Mouse (Mus musculus) olfactory bulb, adult 2 months (tissue): Measurements from ENCODE around the gene Ift46. TPM values are rescaled to one million over a fixed set of nuclear protein-coding genes. Genes with fewer than 3 reads are reported as not detected.

ENCODE experiments used
- H3K27ac ChIP-seq: fragments of 200-500 bp; 2 replicates; pipeline ENCODE4 v1.5.1; 2012; ENCODE audit warnings: low read depth, low read length; ENCODE audit not compliant: insufficient read depth
- H3K4me1 ChIP-seq: fragments of 200-500 bp; 2 replicates; pipeline ENCODE4 v1.6.1; 2012; ENCODE audit warnings: low read length; ENCODE audit not compliant: control insufficient read depth, insufficient read depth
- H3K4me3 ChIP-seq: fragments of 200-500 bp; 2 replicates; pipeline ENCODE4 v1.5.1; 2012; ENCODE audit warnings: mild to moderate bottlenecking, low read depth, low read length, moderate library complexity; ENCODE audit not compliant: insufficient read depth
- CTCF ChIP-seq: fragments of 200-500 bp; IDR thresholded peaks from 2 replicates; pipeline ENCODE4 v1.5.1; 2012; ENCODE audit warnings: low read depth, mild to moderate bottlenecking, low read length, moderate library complexity; ENCODE audit not compliant: insufficient read depth
- POLR2A ChIP-seq: fragments of 200-500 bp; IDR thresholded peaks from 2 replicates; pipeline ENCODE4 v1.6.1; 2012; ENCODE audit warnings: mild to moderate bottlenecking, low read depth, low read length, moderate library complexity; ENCODE audit not compliant: insufficient read depth
- WGBS: fragments of 180-500 bp; shearing (Covaris S2); methylation state at CpG from one replicate; pipeline ENCODE4 v1.1.7; 2018; 5-methylcytosine and 5-hydroxymethylcytosine counted together
- polyA plus RNA-seq: library from polyadenylated mRNA; stranded (reverse); fragments of >200 nt; gene quantifications from 2 replicates; pipeline ENCODE4 v1.2.4, GENCODE M21; 2012; ENCODE audit warnings: low replicate concordance; ENCODE audit not compliant: missing spikeins, insufficient read depth, insufficient read length

The Ift46 gene
- polyA plus RNA-seq = not detected in 2 replicates

DNA sequence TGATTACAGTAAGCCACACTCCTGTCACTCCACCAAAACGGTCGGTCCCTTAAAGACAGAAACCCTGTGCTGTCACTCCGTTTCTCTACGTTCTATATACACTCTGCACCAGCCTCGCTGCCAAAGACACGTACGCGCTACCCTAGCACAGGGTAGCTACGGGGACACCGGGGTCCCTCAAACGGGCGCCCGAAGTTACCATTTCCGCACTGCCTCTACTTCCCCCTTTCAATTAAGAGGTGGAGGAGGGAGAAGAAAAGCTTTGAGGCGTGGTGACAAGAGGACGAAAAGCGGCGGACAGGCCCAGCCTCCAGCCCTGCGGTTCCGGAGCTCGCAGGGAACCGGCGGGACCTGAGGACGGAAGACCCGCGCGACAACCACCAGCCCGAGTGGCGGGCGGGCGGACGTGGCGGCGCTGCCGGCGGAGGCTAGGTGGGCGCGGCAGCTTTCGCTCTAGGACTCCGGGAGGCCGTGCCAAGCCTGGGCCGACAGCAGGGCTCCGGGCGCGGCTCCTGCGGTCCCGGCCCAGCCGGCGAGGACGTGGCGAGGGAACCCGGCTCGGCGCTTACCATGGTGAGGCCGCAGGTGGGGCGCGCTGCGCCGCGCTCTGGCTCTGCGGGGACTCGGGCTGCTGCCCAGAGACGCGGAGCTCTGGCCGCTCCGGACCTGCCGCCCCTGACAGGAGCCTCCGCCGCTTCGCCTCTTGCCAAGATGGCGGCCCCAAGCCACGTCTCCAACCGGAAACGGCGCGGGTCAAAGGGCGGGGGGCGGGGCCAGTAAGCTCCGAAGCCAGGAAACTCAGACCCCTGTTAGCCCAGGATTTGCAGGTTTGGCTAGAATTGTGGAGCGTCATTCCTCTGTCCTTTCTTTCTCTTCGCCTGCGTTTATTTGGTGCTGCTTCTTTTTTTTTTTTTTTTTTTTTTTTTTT is at the start of gene Ift46, which contains the start of gene Arcn1:
Gene Ift46, plus strand, starts transcription at position 808 of the 928 bp plus-strand sequence.
Gene Arcn1, minus strand, starts transcription at position 745 of the 928 bp plus-strand sequence.
- peak within 1 kb of the TSS; percentile 63 for H3K27ac ChIP-seq
- TF ChIP-seq CTCF (no peak), POLR2A (peak; percentile 71)
- under 1% methylated on average over 82 of the region's 82 CpGs for WGBS
- H3K4me3 ChIP-seq = peak within 1 kb of the TSS; percentile 80
- H3K4me1 ChIP-seq = peaks cover 3% of the 10 kb centered on the region

DNA sequence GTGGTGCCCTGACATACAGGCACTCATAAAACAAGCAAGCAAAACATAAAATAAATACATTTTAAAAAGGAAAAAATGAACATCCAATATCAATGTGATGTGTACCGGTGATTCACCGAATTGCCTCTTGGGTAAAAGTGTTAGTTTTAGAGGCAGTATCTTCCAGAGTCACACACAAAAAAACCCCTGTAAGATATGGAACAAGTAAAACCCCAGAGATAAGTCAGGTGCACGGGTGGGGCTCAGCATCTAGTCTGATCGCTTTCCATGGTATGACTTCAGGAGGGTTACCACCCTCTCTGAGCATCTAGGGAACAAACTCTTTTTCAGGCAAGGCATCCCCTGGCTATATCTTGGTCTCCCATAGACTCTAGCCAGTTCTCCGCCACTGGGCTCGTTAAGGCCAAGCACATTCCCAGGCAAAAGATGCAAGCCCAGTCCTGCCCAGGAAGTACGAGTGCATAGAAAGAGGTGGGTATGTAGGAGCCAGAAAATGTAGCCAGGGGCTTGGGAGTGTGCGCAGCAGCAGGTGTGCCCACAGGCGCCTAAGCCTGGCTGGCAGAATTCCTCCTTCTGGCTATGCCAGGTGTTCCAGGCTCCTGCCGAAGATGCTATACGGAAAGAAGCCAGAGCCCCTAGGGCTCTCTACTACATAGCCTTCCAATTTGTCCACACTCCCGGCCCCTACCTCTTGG is 48.6 kb upstream of the Ift46 start:
- TF ChIP-seq CTCF = no peak
- no peak for TF ChIP-seq POLR2A
- Histone ChIP-seq H3K4me1 (peaks cover 70% of the 10 kb centered on the region), H3K27ac (peak overlapping the region; percentile 85), H3K4me3 (peak overlapping the region; percentile 81)
- WGBS = 44% methylated on average over 12 of the region's 12 CpGs

- TF ChIP-seq POLR2A (no peak), CTCF (no peak)
- Histone ChIP-seq H3K27ac (peak overlapping the region; percentile 85), H3K4me3 (peak overlapping the region; percentile 81), H3K4me1 (peaks cover 70% of the 10 kb centered on the region)
- WGBS = 27% methylated on average over 8 of the region's 8 CpGs
Measured at GRCm38 (mm10) chr9:44719632-44720357, 47.9 kb upstream of the Ift46 start.

GRCm38 (mm10) chr9:44720358-44721153 is 47.2 kb upstream of the Ift46 start:
- TF ChIP-seq POLR2A = no peak
- no peak for TF ChIP-seq CTCF
- H3K4me1 ChIP-seq = peaks cover 66% of the 10 kb centered on the region
- 5% methylated on average over 9 of the region's 9 CpGs for WGBS

GRCm38 (mm10) chr9:44721154-44721876 is 46.4 kb upstream of the Ift46 start:
- H3K4me3 ChIP-seq = peak overlapping the region; percentile 81

More at GRCm38 (mm10) chr9:44720358-44721153, 47.2 kb upstream of the Ift46 start:
- peak overlapping the region; percentile 81 for H3K4me3 ChIP-seq
- peak overlapping the region; percentile 85 for H3K27ac ChIP-seq

GRCm38 (mm10) chr9:44721877-44722186 is 45.9 kb upstream of the Ift46 start:
- WGBS = 84% methylated on average over 3 of the region's 3 CpGs
- Histone ChIP-seq H3K27ac (peak overlapping the region; percentile 10; the same call in 1 of the 2 replicates), H3K4me3 (peak overlapping the region; percentile 81; the same call in 1 of the 2 replicates), H3K4me1 (peaks cover 67% of the 10 kb centered on the region)
- no peak for TF ChIP-seq CTCF
- no peak for TF ChIP-seq POLR2A

More at GRCm38 (mm10) chr9:44721154-44721876, 46.4 kb upstream of the Ift46 start:
- Histone ChIP-seq H3K27ac (peak overlapping the region; percentile 85), H3K4me1 (peaks cover 65% of the 10 kb centered on the region)
- WGBS = 2% methylated on average over 40 of the region's 40 CpGs
- no peak; the same call in 1 of the 2 replicates for TF ChIP-seq POLR2A

- Histone ChIP-seq H3K4me3 (no peak overlapping the region), H3K4me1 (peaks cover 63% of the 10 kb centered on the region), H3K27ac (peak overlapping the region; percentile 47)
- 55% methylated on average over 7 of the region's 7 CpGs for WGBS
- no peak for TF ChIP-seq POLR2A
- no peak for TF ChIP-seq CTCF
Measured at GRCm38 (mm10) chr9:44722575-44722974, 45.1 kb upstream of the Ift46 start.
